9 mouse cellular contexts compared by ENCODE assay signal in the genomic region with DNA sequence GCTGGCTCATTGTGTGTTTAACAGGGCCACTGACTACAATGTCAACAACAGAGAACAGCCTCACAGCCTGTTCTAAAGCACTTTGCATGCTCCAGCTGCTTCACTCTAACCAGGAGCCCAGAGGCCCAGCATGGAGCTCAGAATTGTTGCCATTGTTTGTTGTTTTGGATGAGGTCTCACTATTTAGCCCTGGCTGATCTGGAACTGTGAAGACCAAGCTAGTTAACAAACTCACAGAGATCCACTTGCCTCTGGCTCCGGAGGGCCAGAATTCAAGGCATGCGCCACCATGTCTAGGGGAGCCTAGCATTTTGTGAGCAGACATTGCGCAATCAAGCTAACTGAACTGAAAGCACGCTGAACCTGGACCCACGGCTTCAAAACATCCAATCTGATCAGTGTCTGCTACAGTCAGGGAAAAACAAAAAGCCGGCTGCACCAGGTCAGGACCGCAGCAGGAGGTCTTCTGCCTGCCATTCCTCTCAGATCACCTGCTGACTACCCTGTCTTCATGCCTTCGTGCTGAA. TPM values are rescaled to one million over a fixed set of nuclear protein-coding genes. Genes with fewer than 3 reads are reported as not detected.
A peak's percentile ranks its signal among the peaks of the same experiment; 100 is the strongest.
DNase-seq lines count a peak whose midpoint lies in the region; ATAC-seq and TF ChIP-seq lines count a peak whose summit lies in the region.
"Had no signal": no experiment of that assay in that cellular context is flagged by ENCODE, and none has a peak within 500 bp of the region (broad histone marks: within the 10 kb centered on the region; RNA-seq: fewer than 3 reads in every experiment).

No protein-coding gene starts in this region.

- TF ChIP-seq CTCF in lung, embryonic 14.5 days (IDR thresholded peaks at IDR 0.05; ENCODE audit: low read depth), result no peak

- no peaks in the 10 kb centered on the region for H3K36me3 ChIP-seq in intestine, embryonic 16.5 days (ENCODE audit: control insufficient read depth, insufficient read depth, low read length)
- H3K36me3 ChIP-seq in lung, embryonic 14.5 days (ENCODE audit: insufficient read depth), result no peaks in the 10 kb centered on the region
- H3K36me3 ChIP-seq: heart, embryonic 15.5 days had no signal

- ATAC-seq in intestine, embryonic 16.5 days, result peak; percentile 36; the same call in 1 of the 2 replicates
- no peak for ATAC-seq in lung, embryonic 14.5 days (ENCODE audit: insufficient read depth)

- peak overlapping the region; percentile 77 for H3K27ac ChIP-seq in intestine, embryonic 16.5 days (ENCODE audit: low read length)
- H3K27ac ChIP-seq in lung, embryonic 14.5 days (ENCODE audit: low read depth), result peak overlapping the region; percentile 76
- H3K27ac ChIP-seq: heart, embryonic 15.5 days had no signal

- DNase-seq in heart, adult 8-10 months (ENCODE audit: low spot score), result peak; percentile 26
- no peak for DNase-seq in heart, postnatal 25 days (ENCODE audit: low spot score)
- DNase-seq in embryo, embryonic 10 days (ENCODE audit: low spot score), result peak; percentile 44
- peak; percentile 69 for DNase-seq in lung, embryonic 14.5 days
- DNase-seq in telencephalon, adult 2 months (ENCODE audit: low read depth, low spot score), result peak; percentile 31
- DNase-seq in left cerebral cortex, adult 18-20 months (ENCODE audit: low spot score in 2 of 2), result no peak
- no peak for DNase-seq in frontal cortex, postnatal 14 days (ENCODE audit: low spot score in 2 of 2)

- 29% methylated on average over 8 of the region's 8 CpGs for WGBS in intestine, embryonic 16.5 days
- 25% methylated on average over 8 of the region's 8 CpGs for WGBS in lung, embryonic 14.5 days

- peak overlapping the region; percentile 45 for H3K9ac ChIP-seq in intestine, embryonic 16.5 days (ENCODE audit: low read depth, low read length)
- H3K9ac ChIP-seq in lung, embryonic 14.5 days, result no peak overlapping the region
- H3K9ac ChIP-seq: heart, embryonic 15.5 days had no signal

- peaks cover 9% of the 10 kb centered on the region; the same call in 1 of the 2 replicates for H3K4me1 ChIP-seq in intestine, embryonic 16.5 days (ENCODE audit: control insufficient read depth, insufficient read depth, low read length)
- H3K4me1 ChIP-seq in lung, embryonic 14.5 days (ENCODE audit: insufficient read depth), result peaks cover 6% of the 10 kb centered on the region

- intact Hi-C loops in heart, postnatal 25 days (cut with DNase I), result no loop called here

- peak overlapping the region; percentile 40; the same call in 1 of the 2 replicates for H3K4me2 ChIP-seq in intestine, embryonic 16.5 days (ENCODE audit: low read depth, low read length)
- H3K4me2 ChIP-seq in lung, embryonic 14.5 days, result peak overlapping the region; percentile 16; the same call in 1 of the 2 replicates
- H3K4me2 ChIP-seq: heart, embryonic 15.5 days had no signal

- H3K9me3 ChIP-seq in intestine, embryonic 16.5 days (ENCODE audit: control insufficient read depth, low read length), result no peaks in the 10 kb centered on the region
- no peaks in the 10 kb centered on the region for H3K9me3 ChIP-seq in lung, embryonic 14.5 days (ENCODE audit: low read depth, low read length)
- H3K9me3 ChIP-seq: heart, embryonic 15.5 days had no signal

- no peaks in the 10 kb centered on the region for H3K27me3 ChIP-seq in intestine, embryonic 16.5 days (replicated peaks; ENCODE audit: control insufficient read depth, insufficient read depth, low read length)
- H3K27me3 ChIP-seq in lung, embryonic 14.5 days (ENCODE audit: insufficient read depth, low read length), result no peaks in the 10 kb centered on the region
- H3K27me3 ChIP-seq: heart, embryonic 15.5 days had no signal

- no peak overlapping the region for H3K4me3 ChIP-seq in intestine, embryonic 16.5 days (ENCODE audit: low read length)
- no peak overlapping the region for H3K4me3 ChIP-seq in lung, embryonic 14.5 days (ENCODE audit: low read depth, low read length)
- H3K4me3 ChIP-seq: heart, embryonic 15.5 days had no signal

RNA-seq across cellular contexts. Expression of a gene that starts 4.6 kb away (rescaled TPM):
- 10 to 100 TPM; 11.3 to 18.2 (median 12.9) TPM for total RNA-seq in heart, adult 8-10 months (2022)
- 10 to 100 TPM; 15.2 to 19.3 TPM for total RNA-seq in heart, postnatal 25 days (2021)
- 45.1 and 48.7 TPM in 2 replicates for polyA plus RNA-seq in intestine, embryonic 16.5 days (2015; fragmentation: Nextera tagmentation; extraction: Ambion mirVana)
- polyA plus RNA-seq in lung, embryonic 14.5 days (2014; fragmentation: Nextera tagmentation; extraction: Ambion mirVana), result 65.2 and 68.8 TPM in 2 replicates
- 10 to 100 TPM; 37.1 to 39.5 TPM for total RNA-seq in left cerebral cortex, adult 18-20 months (2021)

RNA-seq across cellular contexts. Expression of a gene that starts 41.9 kb away (rescaled TPM):
- total RNA-seq in heart, adult 8-10 months (2022), result 10 to 100 TPM; 12.7 to 15.6 (median 14.4) TPM
- total RNA-seq in heart, postnatal 25 days (2021), result 10 to 100 TPM; 10.6 to 16.1 TPM
- 12.0 and 13.0 TPM in 2 replicates for polyA plus RNA-seq in intestine, embryonic 16.5 days (2015; fragmentation: Nextera tagmentation; extraction: Ambion mirVana)
- 15.2 and 15.8 TPM in 2 replicates for polyA plus RNA-seq in lung, embryonic 14.5 days (2014; fragmentation: Nextera tagmentation; extraction: Ambion mirVana)
- total RNA-seq in left cerebral cortex, adult 18-20 months (2021), result 1 to 10 TPM; 2.7 to 3.3 TPM

RNA-seq across cellular contexts. Expression of a gene that starts 58.7 kb away (rescaled TPM):
- total RNA-seq in heart, adult 8-10 months (2022), result 1,000 to 10,000 TPM in 3 of 4 experiments, 100 to 1,000 TPM in 1; 989 to 1,111 (median 1,090) TPM
- total RNA-seq in heart, postnatal 25 days (2021), result 1,000 to 10,000 TPM in 1 of 2 experiments, 100 to 1,000 TPM in 1; 975 to 1,085 TPM
- 621 and 629 TPM in 2 replicates for polyA plus RNA-seq in intestine, embryonic 16.5 days (2015; fragmentation: Nextera tagmentation; extraction: Ambion mirVana)
- polyA plus RNA-seq in lung, embryonic 14.5 days (2014; fragmentation: Nextera tagmentation; extraction: Ambion mirVana), result 1,010 and 1,058 TPM in 2 replicates
- total RNA-seq in left cerebral cortex, adult 18-20 months (2021), result 100 to 1,000 TPM; 615 to 634 TPM

Comparison
In these comparisons a context has a peak if more than half of its experiments do, and no peak if none do; other contexts are left out.
1. DNase-seq: peak in heart, adult 8-10 months (single experiment), embryo, embryonic 10 days (single experiment), lung, embryonic 14.5 days (single experiment) and telencephalon, adult 2 months (single experiment); none in heart, postnatal 25 days (single experiment), left cerebral cortex, adult 18-20 months (0 of 2) and frontal cortex, postnatal 14 days (0 of 2).